Mouse (Mus musculus) bone marrow macrophage, adult 2 months (primary cell): Measurements from ENCODE around the gene Fkbp6.

Experiments used
- CTCF ChIP-seq: IDR thresholded peaks from 2 replicates; pipeline ENCODE4 v1.5.1; 2012; ENCODE audit warnings: low read depth, mild to moderate bottlenecking, low read length, moderate library complexity
- POLR2A ChIP-seq: IDR thresholded peaks from 2 replicates; pipeline ENCODE4 v1.6.1; 2012; ENCODE audit warnings: mild to moderate bottlenecking, low read depth, low read length, borderline replicate concordance

DNA sequence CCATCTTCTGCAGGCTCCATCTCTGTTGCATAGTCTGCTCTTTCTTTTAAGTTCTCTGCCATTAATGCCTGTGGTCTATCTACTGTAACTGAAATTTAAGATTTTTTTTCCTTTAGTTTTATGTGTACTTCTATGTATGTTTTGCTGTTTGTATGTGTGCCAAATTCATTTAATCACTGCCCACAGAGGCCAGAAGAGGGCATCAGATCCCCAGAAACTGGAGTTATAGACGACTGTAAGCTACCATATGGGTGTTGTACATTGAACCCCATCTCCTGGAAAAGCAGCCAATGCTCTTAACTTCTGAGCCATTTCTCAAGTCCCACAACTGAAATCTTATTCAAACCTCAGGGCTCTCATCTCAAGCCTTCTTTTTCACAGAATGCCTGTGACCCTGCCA is 3.4 kb downstream of the Fkbp6 start:
- no peak for TF ChIP-seq POLR2A
- TF ChIP-seq CTCF, result no peak
